Mouse (Mus musculus) heart, adult 9 months (tissue): Measurements from ENCODE around the gene Adora2b.
"Not testable (repeated sequence)": the region's sequence is repeated elsewhere in the genome, so short reads cannot be mapped to it uniquely, and the experiment has no call there.

Source experiments
- DNase-seq, 2 experiments: peaks; one replicate each; pipeline ENCODE4 v3.0.0; 2022; ENCODE audit warnings: low spot score in 2 of 2

The Adora2b gene

GRCm38 (mm10) chr11:62263599-62263998 lies 14.8 kb downstream of the Adora2b start:
- DNase-seq, result no peak

GRCm38 (mm10) chr11:62264018-62264417 lies 15.2 kb downstream of the Adora2b start:
- DNase-seq, result no peak

GRCm38 (mm10) chr11:62265642-62266041 lies 16.9 kb downstream of the Adora2b start:
- DNase-seq, result no peak

GRCm38 (mm10) chr11:62266466-62267214 lies 17.9 kb downstream of the Adora2b start:
- DNase-seq, result no peak

- no peak for DNase-seq
Measured at GRCm38 (mm10) chr11:62268381-62268780, 19.6 kb downstream of the Adora2b start.

- DNase-seq, result no peak
Measured at GRCm38 (mm10) chr11:62269097-62269496, 20.3 kb downstream of the Adora2b start.

- DNase-seq, result no peak
Measured at GRCm38 (mm10) chr11:62270851-62271250, 22.1 kb downstream of the Adora2b start.

GRCm38 (mm10) chr11:62277086-62277485 lies 28.3 kb downstream of the Adora2b start:
- no peak for DNase-seq

- DNase-seq, result peak; percentile 12 to 40
Measured at GRCm38 (mm10) chr11:62278027-62278426, 29.2 kb downstream of the Adora2b start.

GRCm38 (mm10) chr11:62280675-62281600 lies 32.2 kb downstream of the Adora2b start, which contains the start of the genes Zswim7 and Ttc19:
Zswim7 (minus strand) TSS chr11:62281375.
Ttc19 (plus strand) TSS chr11:62281473.
- DNase-seq, result peak; percentile 91 to 92

GRCm38 (mm10) chr11:62281601-62281997 lies 32.8 kb downstream of the Adora2b start:
- no peak for DNase-seq

- DNase-seq, result not testable (repeated sequence)
Measured at GRCm38 (mm10) chr11:62284020-62284419, 35.2 kb downstream of the Adora2b start.

- DNase-seq, result no peak
Measured at GRCm38 (mm10) chr11:62285020-62285419, 36.2 kb downstream of the Adora2b start.

- no peak for DNase-seq
Measured at GRCm38 (mm10) chr11:62287700-62288099, 38.9 kb downstream of the Adora2b start.

- DNase-seq, result no peak
Measured at GRCm38 (mm10) chr11:62294121-62294520, 45.3 kb downstream of the Adora2b start.

GRCm38 (mm10) chr11:62298883-62299282 lies 50.1 kb downstream of the Adora2b start:
- DNase-seq, result no peak

GRCm38 (mm10) chr11:62305866-62306265 lies 57.1 kb downstream of the Adora2b start:
- DNase-seq, result peak in 1 of 2 experiments; percentile 12

- DNase-seq, result no peak
Measured at GRCm38 (mm10) chr11:62309296-62309695, 60.5 kb downstream of the Adora2b start.

- no peak for DNase-seq
Measured at GRCm38 (mm10) chr11:62314984-62315383, 66.2 kb downstream of the Adora2b start.
